Mouse (Mus musculus) stomach, embryonic 15.5 days (tissue): ENCODE measurements at regions not wholly inside any gene's neighbourhood (a gene's known extent, or its start where the extent isn't known, plus 50 kb on each side); places are given as distances from the start of the nearest gene placed in this dataset.

Experiments used
- ATAC-seq: fragments of 200-750 bp; cut with Nextera tagmentation; 2 replicates; pipeline ENCODE4 v1.8.0; 2017; ENCODE audit warnings: low read depth, moderate number of reproducible peaks, moderate TSS enrichment; ENCODE audit not compliant: insufficient read depth, low FRiP score
- H3K27ac ChIP-seq: fragments of 300-500 bp; sonication (generic); 2 replicates; pipeline ENCODE4 v1.5.1; 2015; ENCODE audit warnings: mild to moderate bottlenecking, inconsistent platforms
- H3K27me3 ChIP-seq: fragments of 300-500 bp; sonication (generic); replicated peaks from 2 replicates; pipeline ENCODE4 v1.6.1; 2015; ENCODE audit warnings: inconsistent platforms
- H3K36me3 ChIP-seq: fragments of 300-500 bp; sonication (generic); 2 replicates; pipeline ENCODE4 v1.6.1; 2015; ENCODE audit warnings: inconsistent platforms
- H3K4me1 ChIP-seq: fragments of 300-500 bp; sonication (generic); 2 replicates; pipeline ENCODE4 v1.6.1; 2015; ENCODE audit warnings: inconsistent platforms
- H3K4me2 ChIP-seq: fragments of 300-500 bp; sonication (generic); 2 replicates; pipeline ENCODE4 v1.6.1; 2015; ENCODE audit warnings: mild to moderate bottlenecking, inconsistent platforms
- H3K4me3 ChIP-seq: fragments of 300-500 bp; sonication (generic); replicated peaks from 2 replicates; pipeline ENCODE4 v1.5.1; 2015; ENCODE audit warnings: inconsistent platforms
- H3K9ac ChIP-seq: fragments of 300-500 bp; sonication (generic); 2 replicates; pipeline ENCODE4 v1.6.1; 2015; ENCODE audit warnings: inconsistent platforms
- H3K9me3 ChIP-seq: fragments of 300-500 bp; sonication (generic); 2 replicates; pipeline ENCODE4 v1.6.1; 2016; ENCODE audit warnings: inconsistent platforms
- WGBS: fragments of 180-500 bp; shearing (Covaris S2); methylation state at CpG from one replicate; pipeline ENCODE4 v1.1.7; 2015; 5-methylcytosine and 5-hydroxymethylcytosine counted together

DNA sequence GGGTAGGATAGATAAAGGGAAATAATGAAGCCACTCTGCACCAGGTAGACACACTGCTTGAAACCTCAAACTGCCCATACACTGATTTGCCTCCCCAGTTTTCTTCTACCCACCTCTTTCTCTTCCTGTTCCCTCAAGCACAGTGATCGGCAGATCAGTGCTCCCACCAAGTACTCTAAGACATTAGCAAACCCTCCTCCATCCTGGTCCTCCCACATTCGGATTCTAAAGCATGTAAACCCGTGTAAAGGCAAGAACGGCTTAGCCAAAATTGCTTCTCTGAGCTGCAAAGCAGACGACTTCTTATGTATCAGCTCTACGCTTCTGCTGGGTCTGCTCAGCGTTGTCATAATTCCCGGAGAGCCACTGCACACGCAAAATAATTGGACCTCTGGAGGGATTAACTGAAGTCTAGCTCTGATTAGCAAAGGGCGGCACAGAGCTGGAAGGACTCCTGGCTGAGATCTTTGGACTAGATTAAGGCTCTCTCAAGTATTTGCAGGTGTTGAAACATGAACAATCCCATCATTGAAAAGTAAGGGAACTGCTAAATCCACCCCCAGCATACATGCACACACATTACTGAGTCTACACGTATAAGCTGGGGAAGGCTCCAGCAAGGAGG, 67.2 kb downstream of the Mtx3 start:
- no peaks in the 10 kb centered on the region for H3K36me3 ChIP-seq
- H3K9ac ChIP-seq: no peak overlapping the region
- WGBS: 80% methylated on average over 11 of the region's 11 CpGs
- no peak for ATAC-seq
- H3K9me3 ChIP-seq: no peaks in the 10 kb centered on the region
- no peaks in the 10 kb centered on the region for H3K4me1 ChIP-seq
- H3K4me3 ChIP-seq: no peak overlapping the region
- H3K4me2 ChIP-seq: no peak overlapping the region
- H3K27me3 ChIP-seq: no peaks in the 10 kb centered on the region
- H3K27ac ChIP-seq: no peak overlapping the region

DNA sequence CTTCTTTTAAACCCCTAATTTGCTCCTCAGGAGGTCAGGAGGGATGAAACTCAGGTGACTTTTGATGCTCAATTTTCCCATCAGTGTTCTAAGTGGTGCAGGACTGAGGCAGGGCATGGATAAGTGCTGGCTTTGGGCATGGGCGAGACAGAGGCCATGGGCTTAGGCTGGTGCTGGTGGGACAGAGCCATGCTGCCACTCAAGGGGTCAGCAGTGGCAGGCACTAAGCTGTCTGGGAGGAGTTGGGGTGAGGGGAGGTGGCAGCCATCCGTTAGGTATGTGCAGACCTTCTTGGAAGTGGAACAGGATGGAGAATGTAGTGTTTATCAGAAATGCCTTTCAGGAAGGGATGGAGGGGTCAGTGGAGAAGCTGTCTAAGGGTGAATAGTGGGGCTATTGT, 68.1 kb downstream of the Mtx3 start:
- no peak overlapping the region for H3K4me2 ChIP-seq
- ATAC-seq: no peak
- WGBS: 59% methylated on average over 2 of the region's 2 CpGs

DNA sequence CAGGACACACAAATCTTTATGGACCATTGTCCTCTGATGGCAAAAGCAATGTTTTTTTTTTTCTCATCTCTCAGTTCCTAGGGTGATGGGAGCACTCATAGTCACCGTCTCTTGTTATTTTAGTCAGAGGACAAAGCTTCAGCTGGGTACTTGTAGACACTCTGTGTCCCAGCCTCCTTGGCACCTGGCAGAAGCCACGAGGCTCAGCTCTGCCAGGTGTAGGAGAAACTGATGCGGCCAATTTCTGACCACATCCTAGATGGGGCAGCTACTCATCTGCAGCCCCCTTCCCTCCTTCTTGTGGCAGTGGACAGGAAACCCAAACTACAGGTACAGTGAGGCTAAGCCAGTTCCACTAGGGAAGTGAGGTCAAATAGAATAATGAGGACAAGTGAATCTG, 70.1 kb downstream of the Mtx3 start:
- ATAC-seq: no peak
- WGBS: 84% methylated on average over 3 of the region's 3 CpGs
- no peaks in the 10 kb centered on the region for H3K9me3 ChIP-seq
- H3K4me1 ChIP-seq: no peaks in the 10 kb centered on the region
- no peaks in the 10 kb centered on the region for H3K27me3 ChIP-seq
- H3K4me2 ChIP-seq: no peak overlapping the region
- H3K27ac ChIP-seq: no peak overlapping the region
- H3K4me3 ChIP-seq: no peak overlapping the region
- no peaks in the 10 kb centered on the region for H3K36me3 ChIP-seq
- H3K9ac ChIP-seq: no peak overlapping the region

More for the DNA sequence above, 68.1 kb downstream of the Mtx3 start:
- no peaks in the 10 kb centered on the region for H3K4me1 ChIP-seq
- no peak overlapping the region for H3K9ac ChIP-seq
- no peaks in the 10 kb centered on the region for H3K36me3 ChIP-seq
- H3K27ac ChIP-seq: no peak overlapping the region
- H3K27me3 ChIP-seq: no peaks in the 10 kb centered on the region
- no peak overlapping the region for H3K4me3 ChIP-seq
- H3K9me3 ChIP-seq: no peaks in the 10 kb centered on the region

GRCm38 (mm10) chr13:92915221-92915839, 70.8 kb downstream of the Mtx3 start:
- 69% methylated on average over 2 of the region's 2 CpGs for WGBS
- no peak for ATAC-seq

DNA sequence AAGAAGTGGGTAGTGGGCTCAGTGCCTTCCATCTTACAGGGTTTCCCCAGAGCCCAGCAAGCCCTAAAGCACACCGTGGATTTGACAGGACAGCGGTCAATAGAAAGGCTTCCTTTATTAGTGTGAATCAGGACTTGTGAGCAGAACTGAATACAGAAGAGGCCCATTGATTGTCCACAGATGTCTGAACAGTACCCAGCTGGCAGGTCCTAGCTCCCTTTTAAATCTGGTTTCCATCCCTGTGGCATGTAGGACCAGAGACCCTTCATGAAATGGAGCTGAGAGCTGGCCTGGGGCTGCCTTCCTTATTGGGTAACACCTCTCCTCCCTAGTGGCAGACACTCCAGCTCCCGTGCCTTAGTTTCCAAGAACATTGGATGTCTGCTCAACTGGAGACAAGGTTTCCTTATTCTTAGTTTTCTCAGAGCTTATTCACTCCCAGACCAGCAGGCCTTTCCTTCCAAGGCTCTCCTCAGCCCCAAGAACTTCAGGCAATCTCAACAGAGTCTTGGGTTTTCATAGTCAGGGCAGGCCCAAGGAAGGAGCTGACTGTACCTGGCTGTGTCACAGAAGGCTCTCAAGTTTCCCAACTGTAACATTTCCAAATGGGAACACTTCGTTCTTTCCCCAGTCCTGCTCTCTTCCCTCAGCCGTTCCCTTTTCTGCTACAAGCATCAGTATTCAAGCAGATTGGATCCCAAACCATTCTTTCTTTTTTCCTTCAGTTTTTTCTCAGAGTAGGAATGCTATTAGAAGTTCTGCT, 71.6 kb downstream of the Mtx3 start:
- Histone ChIP-seq H3K4me2 (no peak overlapping the region), H3K9ac (no peak overlapping the region), H3K9me3 (no peaks in the 10 kb centered on the region), H3K36me3 (no peaks in the 10 kb centered on the region), H3K27me3 (no peaks in the 10 kb centered on the region), H3K27ac (no peak overlapping the region), H3K4me1 (no peaks in the 10 kb centered on the region), H3K4me3 (no peak overlapping the region)
- 94% methylated on average over 5 of the region's 5 CpGs for WGBS
- no peak for ATAC-seq

More at GRCm38 (mm10) chr13:92915221-92915839, 70.8 kb downstream of the Mtx3 start:
- H3K4me1 ChIP-seq: no peaks in the 10 kb centered on the region
- no peak overlapping the region for H3K4me2 ChIP-seq
- H3K27me3 ChIP-seq: no peaks in the 10 kb centered on the region
- H3K27ac ChIP-seq: no peak overlapping the region
- H3K36me3 ChIP-seq: no peaks in the 10 kb centered on the region
- no peak overlapping the region for H3K9ac ChIP-seq
- H3K4me3 ChIP-seq: no peak overlapping the region
- no peaks in the 10 kb centered on the region for H3K9me3 ChIP-seq

DNA sequence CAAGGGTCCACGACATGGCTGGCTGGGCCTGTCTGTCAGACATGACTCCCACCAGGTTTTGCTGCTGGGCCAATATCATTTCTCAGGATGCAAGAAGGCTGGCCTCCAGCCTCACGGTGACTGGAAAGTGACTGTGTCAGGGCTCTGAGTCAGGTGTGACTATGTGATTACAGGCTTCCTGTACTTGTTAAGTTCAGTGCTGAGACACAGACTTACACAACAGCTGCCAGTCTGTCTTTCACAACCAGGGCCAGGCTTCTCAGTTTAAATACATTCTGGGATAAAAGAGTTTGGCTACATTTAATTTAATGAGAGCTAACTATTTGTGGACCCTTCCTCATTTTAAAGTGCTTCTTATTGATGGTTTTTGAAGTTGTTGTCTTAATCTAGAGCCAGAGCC, 75.3 kb downstream of the Mtx3 start:
- no peak for ATAC-seq
- 73% methylated on average over 2 of the region's 2 CpGs for WGBS
- Histone ChIP-seq H3K27ac (no peak overlapping the region), H3K4me3 (no peak overlapping the region), H3K4me1 (no peaks in the 10 kb centered on the region), H3K9me3 (no peaks in the 10 kb centered on the region), H3K4me2 (no peak overlapping the region), H3K27me3 (no peaks in the 10 kb centered on the region), H3K9ac (no peak overlapping the region), H3K36me3 (no peaks in the 10 kb centered on the region)

DNA sequence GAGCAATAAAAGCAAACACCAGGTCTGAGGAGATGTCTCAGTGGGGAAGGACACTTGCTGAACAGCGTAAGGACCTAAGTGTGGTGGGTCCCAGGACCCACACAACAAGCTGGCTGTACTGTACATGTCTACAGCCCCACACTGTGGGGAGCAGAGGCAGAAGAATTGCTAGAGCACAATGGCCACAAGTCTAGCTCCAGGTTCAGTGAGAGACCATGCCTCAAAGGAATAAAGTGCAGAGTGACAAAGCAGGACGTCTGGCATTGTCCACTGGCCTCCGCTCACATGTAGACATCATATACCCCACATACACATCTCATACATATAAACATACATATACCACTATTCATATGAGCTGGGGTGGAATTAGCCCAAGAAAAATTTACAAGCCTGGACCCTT, 77.4 kb downstream of the Mtx3 start:
- ATAC-seq: no peak
- no peaks in the 10 kb centered on the region for H3K36me3 ChIP-seq
- WGBS: 94% methylated on average over 3 of the region's 3 CpGs

GRCm38 (mm10) chr13:92923496-92923895, 78.9 kb downstream of the Mtx3 start:
- no peak overlapping the region for H3K4me2 ChIP-seq
- WGBS: 81% methylated on average over 2 of the region's 2 CpGs
- H3K4me3 ChIP-seq: no peak overlapping the region
- H3K27ac ChIP-seq: no peak overlapping the region
- H3K9me3 ChIP-seq: no peaks in the 10 kb centered on the region
- H3K4me1 ChIP-seq: no peaks in the 10 kb centered on the region
- no peak for ATAC-seq
- H3K36me3 ChIP-seq: no peaks in the 10 kb centered on the region
- no peak overlapping the region for H3K9ac ChIP-seq
- H3K27me3 ChIP-seq: no peaks in the 10 kb centered on the region

More for the DNA sequence above, 77.4 kb downstream of the Mtx3 start:
- no peak overlapping the region for H3K4me3 ChIP-seq
- no peaks in the 10 kb centered on the region for H3K9me3 ChIP-seq
- no peaks in the 10 kb centered on the region for H3K4me1 ChIP-seq
- no peak overlapping the region for H3K27ac ChIP-seq
- H3K9ac ChIP-seq: no peak overlapping the region
- no peak overlapping the region for H3K4me2 ChIP-seq
- no peaks in the 10 kb centered on the region for H3K27me3 ChIP-seq

GRCm38 (mm10) chr13:92924021-92924420, 79.5 kb downstream of the Mtx3 start:
- Histone ChIP-seq H3K36me3 (no peaks in the 10 kb centered on the region), H3K27ac (no peak overlapping the region), H3K4me3 (no peak overlapping the region), H3K9ac (no peak overlapping the region), H3K4me1 (no peaks in the 10 kb centered on the region), H3K9me3 (no peaks in the 10 kb centered on the region), H3K4me2 (no peak overlapping the region), H3K27me3 (no peaks in the 10 kb centered on the region)
- 60% methylated on average over 3 of the region's 3 CpGs for WGBS
- ATAC-seq: no peak

DNA sequence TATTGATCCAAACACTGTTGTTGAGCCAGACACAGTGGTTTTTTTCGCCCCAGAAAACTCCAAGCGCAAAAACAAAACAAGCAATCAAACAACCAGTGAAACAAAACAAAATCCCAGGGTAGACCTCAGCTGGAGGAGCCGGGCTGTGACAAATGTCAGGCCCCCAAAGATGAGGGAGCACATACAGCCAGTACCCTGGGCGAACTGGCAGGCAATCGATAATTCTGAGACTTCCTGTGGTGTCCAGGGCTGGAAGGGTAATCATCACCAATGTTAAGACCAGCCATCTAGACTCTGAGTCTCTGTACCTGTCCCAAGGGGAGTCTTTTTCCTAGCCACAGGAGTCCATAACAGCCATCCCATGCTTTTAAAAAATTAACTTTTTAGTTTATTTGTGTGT, 80.6 kb downstream of the Mtx3 start:
- no peak overlapping the region for H3K27ac ChIP-seq
- no peak for ATAC-seq
- H3K9ac ChIP-seq: no peak overlapping the region
- no peak overlapping the region for H3K4me3 ChIP-seq
- no peaks in the 10 kb centered on the region for H3K27me3 ChIP-seq
- no peak overlapping the region for H3K4me2 ChIP-seq
- 86% methylated on average over 5 of the region's 5 CpGs for WGBS
- no peaks in the 10 kb centered on the region for H3K4me1 ChIP-seq
- H3K9me3 ChIP-seq: no peaks in the 10 kb centered on the region
- no peaks in the 10 kb centered on the region for H3K36me3 ChIP-seq

- H3K9ac ChIP-seq: no peak overlapping the region
- H3K4me3 ChIP-seq: no peak overlapping the region
- no peak overlapping the region for H3K4me2 ChIP-seq
- no peaks in the 10 kb centered on the region for H3K9me3 ChIP-seq
- H3K27me3 ChIP-seq: no peaks in the 10 kb centered on the region
- H3K36me3 ChIP-seq: no peaks in the 10 kb centered on the region
- no peak for ATAC-seq
- 71% methylated on average over 1 of the region's 1 CpGs for WGBS
- no peak overlapping the region for H3K27ac ChIP-seq
- no peaks in the 10 kb centered on the region for H3K4me1 ChIP-seq
Observed at GRCm38 (mm10) chr13:92928551-92928950, 84.0 kb downstream of the Mtx3 start.

- Histone ChIP-seq H3K4me1 (no peaks in the 10 kb centered on the region), H3K27ac (no peak overlapping the region), H3K9ac (no peak overlapping the region), H3K4me3 (no peak overlapping the region), H3K27me3 (no peaks in the 10 kb centered on the region), H3K4me2 (no peak overlapping the region), H3K9me3 (no peaks in the 10 kb centered on the region), H3K36me3 (no peaks in the 10 kb centered on the region)
- no peak for ATAC-seq
- 55% methylated on average over 2 of the region's 2 CpGs for WGBS
Observed at GRCm38 (mm10) chr13:92931696-92932095, 87.1 kb downstream of the Mtx3 start.
